Mouse (Mus musculus): ENCODE measurements at regions not wholly inside any gene's neighbourhood (a gene's known extent, or its start where the extent isn't known, plus 50 kb on each side); places are given as distances from the start of the nearest gene placed in this dataset.

DNA sequence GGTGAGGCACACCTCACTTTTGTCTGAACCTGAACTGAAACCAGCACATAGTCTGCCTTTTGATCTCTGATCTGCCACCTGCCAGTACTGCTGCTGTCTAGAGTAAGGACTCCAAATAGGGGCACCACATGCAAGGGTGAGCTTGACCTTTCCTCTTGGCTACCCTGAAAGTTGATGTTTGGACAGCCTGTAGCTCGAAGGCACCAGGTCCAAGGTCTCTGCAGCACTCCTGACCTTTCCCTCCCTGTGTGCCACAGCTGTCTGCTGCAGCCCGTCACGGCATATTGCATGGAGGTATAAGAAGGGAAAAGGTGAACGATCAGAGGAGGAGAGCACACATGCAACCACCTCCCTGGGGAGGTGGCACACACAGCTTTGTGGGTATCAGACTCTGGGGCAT is 75.9 kb upstream of the Prelid3b start:
- TF ChIP-seq CTCF (IDR thresholded peaks at IDR 0.05; ENCODE audit: low read depth) (no peak), EP300 (optimal IDR thresholded peaks at IDR 0.05) (no peak)

Data from stomach, postnatal 0 days (tissue).